Comparison of ENCODE assay signal across 8 mouse cellular contexts in the genomic region with DNA sequence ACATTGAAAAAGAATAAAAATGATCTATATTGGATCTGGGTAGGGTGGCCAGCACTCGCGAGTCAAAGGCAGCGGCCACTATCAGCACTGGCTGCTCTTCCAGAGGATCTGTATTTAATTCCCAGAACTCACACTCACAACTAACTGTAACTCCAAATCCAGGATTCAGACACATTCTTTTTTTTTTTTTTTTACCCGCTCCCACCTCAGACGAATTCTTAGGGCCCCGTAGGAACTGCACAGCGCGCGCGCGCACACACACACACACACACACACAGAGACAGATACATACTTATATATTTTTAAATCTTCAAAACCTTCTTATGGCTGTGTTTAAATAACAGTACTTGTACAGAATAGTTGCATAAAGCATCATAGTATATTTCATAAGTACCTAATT. TPM values are rescaled to one million over a fixed set of nuclear protein-coding genes. Genes with fewer than 3 reads are reported as not detected.
DNase-seq lines count a peak whose midpoint lies in the region; ATAC-seq and TF ChIP-seq lines count a peak whose summit lies in the region.

No protein-coding gene starts in this region.

- no peak for TF ChIP-seq POLR2A in testis, adult 2 months (IDR thresholded peaks at IDR 0.05; ENCODE audit: control insufficient read depth, low read depth, low read length)

- H3K9me3 ChIP-seq in hindbrain, embryonic 14.5 days (ENCODE audit: control insufficient read depth, low read length), result no peaks in the 10 kb centered on the region
- H3K9me3 ChIP-seq in midbrain, embryonic 13.5 days, result no peaks in the 10 kb centered on the region

- peak overlapping the region; percentile 97 for H3K4me3 ChIP-seq in testis, adult 2 months (ENCODE audit: control insufficient read depth, low read depth, low read length)
- peak overlapping the region; percentile 97 for H3K4me3 ChIP-seq in hindbrain, embryonic 14.5 days (replicated peaks; ENCODE audit: low read length)
- H3K4me3 ChIP-seq in midbrain, embryonic 13.5 days (replicated peaks), result peak overlapping the region; percentile 100

- peak overlapping the region; percentile 97 for H3K27ac ChIP-seq in testis, adult 2 months (ENCODE audit: control insufficient read depth, insufficient read depth, low read depth, low read length)
- peak overlapping the region; percentile 86 for H3K27ac ChIP-seq in hindbrain, embryonic 14.5 days
- peak overlapping the region; percentile 75 for H3K27ac ChIP-seq in midbrain, embryonic 13.5 days

- no peaks in the 10 kb centered on the region; the same call in 1 of the 2 replicates for H3K4me1 ChIP-seq in testis, adult 2 months (ENCODE audit: control insufficient read depth, insufficient read depth, low read length)
- H3K4me1 ChIP-seq in hindbrain, embryonic 14.5 days (replicated peaks; ENCODE audit: control insufficient read depth, insufficient read depth, low read length), result peaks cover 16% of the 10 kb centered on the region
- H3K4me1 ChIP-seq in midbrain, embryonic 13.5 days (replicated peaks), result peaks cover 27% of the 10 kb centered on the region

- H3K27me3 ChIP-seq in testis, adult 2 months (ENCODE audit: control insufficient read depth, insufficient read depth, low read length), result no peaks in the 10 kb centered on the region
- no peaks in the 10 kb centered on the region for H3K27me3 ChIP-seq in hindbrain, embryonic 14.5 days (ENCODE audit: control insufficient read depth, insufficient read depth, low read length)
- H3K27me3 ChIP-seq in midbrain, embryonic 13.5 days, result no peaks in the 10 kb centered on the region

- peak; percentile 14 for DNase-seq in embryo, embryonic 9.5 days (ENCODE audit: extremely low spot score)
- DNase-seq in embryo, embryonic 10.5 days (ENCODE audit: low spot score), result no peak
- DNase-seq in testis, postnatal 14 days (ENCODE audit: low spot score), result no peak
- DNase-seq in hindbrain, embryonic 14.5 days (ENCODE audit: low spot score), result no peak
- no peak for DNase-seq in adrenal gland, postnatal 25 days
- no peak for DNase-seq in left cerebral cortex, adult 9 months (ENCODE audit: low spot score in 2 of 2)

- H3K4me2 ChIP-seq in hindbrain, embryonic 14.5 days (replicated peaks), result peak overlapping the region; percentile 61
- H3K4me2 ChIP-seq in midbrain, embryonic 13.5 days (replicated peaks), result peak overlapping the region; percentile 82

- peak overlapping the region; percentile 98 for H3K9ac ChIP-seq in hindbrain, embryonic 14.5 days
- peak overlapping the region; percentile 99 for H3K9ac ChIP-seq in midbrain, embryonic 13.5 days (replicated peaks)

- WGBS in hindbrain, embryonic 14.5 days, result 37% methylated on average over 11 of the region's 11 CpGs
- 39% methylated on average over 11 of the region's 11 CpGs for WGBS in midbrain, embryonic 13.5 days

- no peak for TF ChIP-seq CTCF in testis, adult 2 months (IDR thresholded peaks at IDR 0.05; ENCODE audit: control insufficient read depth, insufficient read depth, insufficient replicate concordance, low read depth, low read length)

- no peak for ATAC-seq in hindbrain, embryonic 14.5 days (ENCODE audit: low FRiP score)
- no peak for ATAC-seq in midbrain, embryonic 13.5 days

- no peaks in the 10 kb centered on the region; the same call in 1 of the 2 replicates for H3K36me3 ChIP-seq in testis, adult 2 months (ENCODE audit: control insufficient read depth, insufficient read depth, low read length)
- H3K36me3 ChIP-seq in hindbrain, embryonic 14.5 days (replicated peaks; ENCODE audit: control insufficient read depth, insufficient read depth), result peaks cover 21% of the 10 kb centered on the region
- H3K36me3 ChIP-seq in midbrain, embryonic 13.5 days, result peaks cover 22% of the 10 kb centered on the region

RNA-seq across cellular contexts. Expression of gene Atp13a1, which starts 0.6 kb away (rescaled TPM):
- polyA plus RNA-seq in testis, adult 2 months (2012; rRNA removed), result 22.6 and 23.6 TPM in 2 replicates
- polyA plus RNA-seq in hindbrain, embryonic 14.5 days (2014; fragmentation: Nextera tagmentation; extraction: Ambion mirVana), result 47.8 and 48.3 TPM in 2 replicates
- polyA plus RNA-seq in midbrain, embryonic 13.5 days (2015; fragmentation: Nextera tagmentation; extraction: Ambion mirVana), result 46.6 and 49.0 TPM in 2 replicates
- 45.4 and 47.7 TPM in 2 replicates for total RNA-seq in adrenal gland, postnatal 25 days (2021)

RNA-seq across cellular contexts. Expression of gene Zfp866, which starts 0.6 kb away (rescaled TPM):
- polyA plus RNA-seq in testis, adult 2 months (2012; rRNA removed), result 6.4 and 8.1 TPM in 2 replicates
- 40.3 and 40.5 TPM in 2 replicates for polyA plus RNA-seq in hindbrain, embryonic 14.5 days (2014; fragmentation: Nextera tagmentation; extraction: Ambion mirVana)
- 49.1 and 51.7 TPM in 2 replicates for polyA plus RNA-seq in midbrain, embryonic 13.5 days (2015; fragmentation: Nextera tagmentation; extraction: Ambion mirVana)
- 27.3 and 29.0 TPM in 2 replicates for total RNA-seq in adrenal gland, postnatal 25 days (2021)

RNA-seq across cellular contexts. Expression of gene Gm20422, which starts 15.7 kb away (rescaled TPM):
- polyA plus RNA-seq in testis, adult 2 months (2012; rRNA removed), result not detected in 2 replicates
- 1.0 and 1.7 TPM in 2 replicates for polyA plus RNA-seq in hindbrain, embryonic 14.5 days (2014; fragmentation: Nextera tagmentation; extraction: Ambion mirVana)
- 0.24 and 1.1 TPM in 2 replicates for polyA plus RNA-seq in midbrain, embryonic 13.5 days (2015; fragmentation: Nextera tagmentation; extraction: Ambion mirVana)
- total RNA-seq in adrenal gland, postnatal 25 days (2021), result 3.3 TPM in 1 of 2 replicates, not detected in the other

RNA-seq across cellular contexts. Expression of gene Gmip, which starts 18.1 kb away (rescaled TPM):
- polyA plus RNA-seq in testis, adult 2 months (2012; rRNA removed), result 4.4 and 4.5 TPM in 2 replicates
- polyA plus RNA-seq in hindbrain, embryonic 14.5 days (2014; fragmentation: Nextera tagmentation; extraction: Ambion mirVana), result 22.1 and 27.7 TPM in 2 replicates
- polyA plus RNA-seq in midbrain, embryonic 13.5 days (2015; fragmentation: Nextera tagmentation; extraction: Ambion mirVana), result 31.8 and 37.0 TPM in 2 replicates
- 13.4 and 18.2 TPM in 2 replicates for total RNA-seq in adrenal gland, postnatal 25 days (2021)

RNA-seq across cellular contexts. Expression of gene Lpar2, which starts 31.9 kb away (rescaled TPM):
- polyA plus RNA-seq in testis, adult 2 months (2012; rRNA removed), result 7.9 and 10.1 TPM in 2 replicates
- 0.99 and 1.6 TPM in 2 replicates for polyA plus RNA-seq in hindbrain, embryonic 14.5 days (2014; fragmentation: Nextera tagmentation; extraction: Ambion mirVana)
- 0.58 and 0.64 TPM in 2 replicates for polyA plus RNA-seq in midbrain, embryonic 13.5 days (2015; fragmentation: Nextera tagmentation; extraction: Ambion mirVana)
- 1.7 and 2.1 TPM in 2 replicates for total RNA-seq in adrenal gland, postnatal 25 days (2021)
